In genomic region chr14:87464655-87465054, GRCm38 (mm10) we compare ENCODE assay signal across 11 mouse cellular contexts. TPM values are rescaled to one million over a fixed set of nuclear protein-coding genes. Genes with fewer than 3 reads are reported as not detected.
DNase-seq lines count a peak whose midpoint lies in the region; ATAC-seq lines count a peak whose summit lies in the region.
"Had no signal": no experiment of that assay in that cellular context is flagged by ENCODE, and none has a peak within 500 bp of the region (broad histone marks: within the 10 kb centered on the region; RNA-seq: fewer than 3 reads in every experiment).

No protein-coding gene starts in this region.

- H3K27ac ChIP-seq in kidney, embryonic 14.5 days (ENCODE audit: low read depth, low read length), result no peak overlapping the region
- H3K27ac ChIP-seq in midbrain, embryonic 13.5 days, result no peak overlapping the region
- H3K27ac ChIP-seq in midbrain, embryonic 14.5 days (replicated peaks; ENCODE audit: low read depth, low read length), result no peak overlapping the region
- no peak overlapping the region for H3K27ac ChIP-seq in forebrain, embryonic 16.5 days (ENCODE audit: low read length)
- H3K27ac ChIP-seq in neural tube, embryonic 14.5 days (ENCODE audit: low read depth, low read length), result no peak overlapping the region
- H3K27ac ChIP-seq: embryonic facial prominence, embryonic 15.5 days; heart, embryonic 13.5 days; layer of hippocampus, adult 2 months had no signal

- no peak for DNase-seq in kidney, postnatal 36 days
- no peak for DNase-seq in midbrain, embryonic 14.5 days
- DNase-seq in Muller cell, postnatal 12 days (ENCODE audit: inconsistent ontology term), result no peak
- DNase-seq: heart, adult 11 months had no signal

- no peaks in the 10 kb centered on the region for H3K9me3 ChIP-seq in kidney, embryonic 14.5 days (ENCODE audit: control insufficient read depth, low read length)
- no peaks in the 10 kb centered on the region for H3K9me3 ChIP-seq in midbrain, embryonic 13.5 days
- no peaks in the 10 kb centered on the region for H3K9me3 ChIP-seq in midbrain, embryonic 14.5 days (ENCODE audit: control insufficient read depth, low read length)
- no peaks in the 10 kb centered on the region for H3K9me3 ChIP-seq in forebrain, embryonic 16.5 days (ENCODE audit: control insufficient read depth, low read length)
- H3K9me3 ChIP-seq in neural tube, embryonic 14.5 days (ENCODE audit: control insufficient read depth, low read length), result no peaks in the 10 kb centered on the region
- H3K9me3 ChIP-seq: embryonic facial prominence, embryonic 15.5 days; heart, embryonic 13.5 days had no signal

- H3K27me3 ChIP-seq in kidney, embryonic 14.5 days (ENCODE audit: control insufficient read depth, insufficient read depth, low read length), result no peaks in the 10 kb centered on the region
- H3K27me3 ChIP-seq in midbrain, embryonic 13.5 days, result no peaks in the 10 kb centered on the region
- H3K27me3 ChIP-seq in midbrain, embryonic 14.5 days (ENCODE audit: control insufficient read depth, insufficient read depth, low read length), result no peaks in the 10 kb centered on the region
- H3K27me3 ChIP-seq in forebrain, embryonic 16.5 days (replicated peaks; ENCODE audit: control insufficient read depth, insufficient read depth, low read length), result no peaks in the 10 kb centered on the region
- H3K27me3 ChIP-seq in neural tube, embryonic 14.5 days (ENCODE audit: control insufficient read depth, insufficient read depth, low read length), result no peaks in the 10 kb centered on the region
- H3K27me3 ChIP-seq: embryonic facial prominence, embryonic 15.5 days; heart, embryonic 13.5 days had no signal

- H3K36me3 ChIP-seq in kidney, embryonic 14.5 days (ENCODE audit: control insufficient read depth, insufficient read depth, low read length), result peaks cover 1% of the 10 kb centered on the region; the same call in 1 of the 2 replicates
- no peaks in the 10 kb centered on the region for H3K36me3 ChIP-seq in midbrain, embryonic 13.5 days
- H3K36me3 ChIP-seq in midbrain, embryonic 14.5 days (ENCODE audit: control insufficient read depth, insufficient read depth, low read length), result no peaks in the 10 kb centered on the region
- H3K36me3 ChIP-seq in forebrain, embryonic 16.5 days (ENCODE audit: control insufficient read depth, insufficient read depth), result no peaks in the 10 kb centered on the region
- H3K36me3 ChIP-seq in neural tube, embryonic 14.5 days (ENCODE audit: control insufficient read depth, insufficient read depth, low read length), result no peaks in the 10 kb centered on the region
- H3K36me3 ChIP-seq: embryonic facial prominence, embryonic 15.5 days had no signal

- no peak overlapping the region for H3K9ac ChIP-seq in kidney, embryonic 14.5 days (ENCODE audit: low read depth, low read length)
- H3K9ac ChIP-seq in midbrain, embryonic 13.5 days (replicated peaks), result no peak overlapping the region
- H3K9ac ChIP-seq in midbrain, embryonic 14.5 days (replicated peaks; ENCODE audit: low read length), result no peak overlapping the region
- H3K9ac ChIP-seq in forebrain, embryonic 16.5 days (replicated peaks; ENCODE audit: low read depth, low read length), result no peak overlapping the region
- H3K9ac ChIP-seq in neural tube, embryonic 14.5 days (replicated peaks; ENCODE audit: low read depth, low read length), result no peak overlapping the region
- H3K9ac ChIP-seq: embryonic facial prominence, embryonic 15.5 days; heart, embryonic 13.5 days had no signal

- ATAC-seq in kidney, embryonic 14.5 days (ENCODE audit: low FRiP score, low TSS enrichment), result peak; percentile 41; the same call in 1 of the 2 replicates
- ATAC-seq in midbrain, embryonic 13.5 days, result peak; percentile 62
- ATAC-seq in midbrain, embryonic 14.5 days (ENCODE audit: low FRiP score, low TSS enrichment), result no peak
- peak; percentile 33 for ATAC-seq in forebrain, embryonic 16.5 days
- ATAC-seq in neural tube, embryonic 14.5 days (ENCODE audit: low read depth), result 0 out of 2 replicates have a peak, but pooled peaks have one; percentile 53

- H3K4me1 ChIP-seq in kidney, embryonic 14.5 days (ENCODE audit: control insufficient read depth, insufficient read depth, low read length), result no peaks in the 10 kb centered on the region
- peaks cover 3% of the 10 kb centered on the region; the same call in 1 of the 2 replicates for H3K4me1 ChIP-seq in midbrain, embryonic 13.5 days (replicated peaks)
- H3K4me1 ChIP-seq in midbrain, embryonic 14.5 days (ENCODE audit: control insufficient read depth, insufficient read depth, low read length), result peaks cover 3% of the 10 kb centered on the region; the same call in 1 of the 2 replicates
- no peaks in the 10 kb centered on the region; the same call in 1 of the 2 replicates for H3K4me1 ChIP-seq in forebrain, embryonic 16.5 days (replicated peaks; ENCODE audit: control insufficient read depth, insufficient read depth, low read length)
- no peaks in the 10 kb centered on the region for H3K4me1 ChIP-seq in neural tube, embryonic 14.5 days (ENCODE audit: control insufficient read depth, insufficient read depth, low read length)
- H3K4me1 ChIP-seq: embryonic facial prominence, embryonic 15.5 days; heart, embryonic 13.5 days had no signal

- no peak overlapping the region for H3K4me2 ChIP-seq in kidney, embryonic 14.5 days (replicated peaks; ENCODE audit: low read depth, low read length)
- H3K4me2 ChIP-seq in midbrain, embryonic 13.5 days (replicated peaks), result no peak overlapping the region
- no peak overlapping the region for H3K4me2 ChIP-seq in midbrain, embryonic 14.5 days (ENCODE audit: low read length)
- no peak overlapping the region for H3K4me2 ChIP-seq in forebrain, embryonic 16.5 days (ENCODE audit: low read length)
- no peak overlapping the region for H3K4me2 ChIP-seq in neural tube, embryonic 14.5 days (ENCODE audit: low read depth, low read length)
- H3K4me2 ChIP-seq: embryonic facial prominence, embryonic 15.5 days; heart, embryonic 13.5 days had no signal

- H3K4me3 ChIP-seq in kidney, embryonic 14.5 days (ENCODE audit: low read length), result no peak overlapping the region
- H3K4me3 ChIP-seq in midbrain, embryonic 13.5 days (replicated peaks), result no peak overlapping the region
- H3K4me3 ChIP-seq in midbrain, embryonic 14.5 days (replicated peaks; ENCODE audit: low read depth, low read length), result no peak overlapping the region
- H3K4me3 ChIP-seq in forebrain, embryonic 16.5 days (replicated peaks; ENCODE audit: low read length), result no peak overlapping the region
- no peak overlapping the region for H3K4me3 ChIP-seq in neural tube, embryonic 14.5 days (ENCODE audit: low read depth, low read length)
- H3K4me3 ChIP-seq: embryonic facial prominence, embryonic 15.5 days; heart, embryonic 13.5 days; layer of hippocampus, adult 2 months had no signal

RNA-seq across cellular contexts. Expression of gene Tdrd3, which starts 48.2 kb away (rescaled TPM):
- 23.1 and 33.6 TPM in 2 replicates for polyA plus RNA-seq in kidney, embryonic 14.5 days (2014; fragmentation: Nextera tagmentation; extraction: Ambion mirVana)
- 45.5 and 46.2 TPM in 2 replicates for polyA plus RNA-seq in midbrain, embryonic 13.5 days (2015; fragmentation: Nextera tagmentation; extraction: Ambion mirVana)
- 38.4 and 53.8 TPM in 2 replicates for polyA plus RNA-seq in midbrain, embryonic 14.5 days (2014; fragmentation: Nextera tagmentation; extraction: Ambion mirVana)
- 60.5 and 68.4 TPM in 2 replicates for polyA plus RNA-seq in forebrain, embryonic 16.5 days (2015; fragmentation: Nextera tagmentation; extraction: Ambion mirVana)
- 46.8 and 53.8 TPM in 2 replicates for polyA plus RNA-seq in neural tube, embryonic 14.5 days (2014; fragmentation: Nextera tagmentation; extraction: Ambion mirVana)
